Mouse (Mus musculus) liver, adult 10 weeks (tissue): Measurements from ENCODE around the gene Fam240a. TPM values are rescaled to one million over a fixed set of nuclear protein-coding genes. Genes with fewer than 3 reads are reported as not detected.

Experiments
- polyA plus RNA-seq: library from polyadenylated mRNA; stranded (reverse); fragments of 350-450 nt; fragmentation: Illumina TruSeq; extraction: RNeasy Lipid Tissue Mini Kit (QIAGEN cat#74804); gene quantifications from one replicate; pipeline ENCODE4 v1.2.3, GENCODE M21; 2014; ENCODE audit warnings: low read depth, low replicate concordance

The Fam240a gene
- polyA plus RNA-seq: not detected

DNA sequence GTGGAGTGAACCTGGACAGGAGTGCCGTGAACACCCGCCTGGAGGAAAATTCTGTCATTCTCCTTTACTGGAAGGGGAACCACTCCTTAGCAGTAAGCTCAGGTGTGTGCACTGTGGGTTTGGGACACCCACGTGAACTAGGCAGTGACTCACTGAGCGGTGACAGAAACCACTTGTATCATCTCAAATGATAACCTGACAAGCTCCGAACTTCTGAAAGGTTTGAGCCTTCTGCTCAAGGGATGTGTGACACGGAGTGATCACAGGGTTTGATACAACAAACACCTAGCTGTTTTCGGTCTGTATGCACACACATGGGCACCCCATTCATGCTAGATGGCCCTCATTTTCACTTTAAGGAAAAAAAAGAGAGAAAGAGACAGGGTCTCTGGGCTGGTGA lies at the start of gene Fam240a:
Gene Fam240a (minus strand): TSS at position 76 of the 400 bp plus-strand sequence.

DNA sequence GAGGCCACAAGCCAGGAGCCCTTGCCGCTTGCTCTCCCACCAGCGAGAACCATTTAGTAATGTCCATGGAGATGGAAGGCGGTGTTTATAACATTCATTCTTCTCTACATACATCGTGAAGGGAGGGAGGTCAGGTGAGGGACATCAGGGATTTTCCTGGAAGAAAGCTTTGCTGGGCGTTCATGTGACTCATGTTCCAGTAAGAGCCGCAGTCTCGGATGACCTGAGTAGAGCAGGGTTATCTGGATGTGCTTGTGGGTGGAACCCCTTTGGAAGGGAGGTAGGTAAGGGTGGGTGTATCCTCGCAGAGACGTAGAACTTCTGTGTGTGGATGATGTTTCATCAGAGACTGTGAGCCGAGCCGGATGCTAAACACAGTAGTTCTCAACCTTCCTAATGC lies 34.7 kb upstream of the Fam240a start, which contains the start of gene Lrrc2:
Gene Lrrc2 (plus strand): TSS at position 149 of the 400 bp plus-strand sequence.

DNA sequence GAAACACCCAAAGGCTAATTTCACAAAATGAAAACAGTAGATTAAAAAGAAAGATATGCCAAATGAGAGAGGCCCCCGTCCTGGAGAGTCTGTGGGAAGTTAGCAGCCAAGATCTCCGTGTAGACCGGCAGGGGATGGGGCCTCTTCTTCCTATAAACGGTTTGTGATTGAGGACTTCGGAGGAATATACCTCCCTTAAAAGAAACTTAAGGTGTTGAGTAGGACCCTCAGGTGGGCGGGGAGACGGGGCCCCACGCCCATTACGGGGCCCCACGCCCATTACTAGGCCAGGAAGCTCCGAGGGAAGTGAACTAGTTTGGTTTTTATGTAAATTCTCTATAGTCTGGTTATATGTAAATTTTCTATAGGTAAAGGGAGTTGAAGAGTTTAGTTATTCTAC lies 29.3 kb upstream of the Fam240a start, which contains the start of gene Tdgf1:
Gene Tdgf1 (minus strand): TSS at position 233 of the 400 bp plus-strand sequence.

DNA sequence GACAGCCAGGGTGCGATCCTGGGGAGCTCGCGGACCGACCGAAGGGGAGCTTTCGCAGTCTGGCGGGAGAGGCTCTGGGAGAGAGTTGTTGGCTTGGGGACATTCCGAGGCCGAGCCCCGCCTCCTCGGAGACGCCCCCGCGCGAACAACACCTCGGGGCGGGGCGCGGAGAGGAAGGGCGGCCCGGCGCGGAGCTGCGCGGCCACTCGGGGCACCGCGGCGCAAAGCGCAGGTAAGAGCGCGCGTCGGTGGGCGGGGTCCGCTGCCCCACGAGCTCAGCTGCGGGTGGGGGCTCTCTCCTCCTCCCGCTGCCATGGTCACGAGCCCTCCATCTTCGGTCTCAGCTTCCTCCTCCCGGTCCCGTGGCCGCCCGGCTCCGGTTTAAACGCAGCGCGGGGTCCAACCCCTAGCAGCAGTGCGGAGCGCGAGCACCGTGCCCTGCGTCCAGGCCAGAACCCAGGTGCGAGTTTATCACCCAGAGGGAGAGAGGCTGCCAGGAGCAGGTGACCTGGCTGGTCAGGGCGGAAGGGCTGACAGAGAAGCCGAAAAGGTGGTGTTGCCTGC lies 36.6 kb downstream of the Fam240a start, which contains the start of gene Tmie:
Gene Tmie (minus strand): TSS at position 116 of the 564 bp plus-strand sequence.

DNA sequence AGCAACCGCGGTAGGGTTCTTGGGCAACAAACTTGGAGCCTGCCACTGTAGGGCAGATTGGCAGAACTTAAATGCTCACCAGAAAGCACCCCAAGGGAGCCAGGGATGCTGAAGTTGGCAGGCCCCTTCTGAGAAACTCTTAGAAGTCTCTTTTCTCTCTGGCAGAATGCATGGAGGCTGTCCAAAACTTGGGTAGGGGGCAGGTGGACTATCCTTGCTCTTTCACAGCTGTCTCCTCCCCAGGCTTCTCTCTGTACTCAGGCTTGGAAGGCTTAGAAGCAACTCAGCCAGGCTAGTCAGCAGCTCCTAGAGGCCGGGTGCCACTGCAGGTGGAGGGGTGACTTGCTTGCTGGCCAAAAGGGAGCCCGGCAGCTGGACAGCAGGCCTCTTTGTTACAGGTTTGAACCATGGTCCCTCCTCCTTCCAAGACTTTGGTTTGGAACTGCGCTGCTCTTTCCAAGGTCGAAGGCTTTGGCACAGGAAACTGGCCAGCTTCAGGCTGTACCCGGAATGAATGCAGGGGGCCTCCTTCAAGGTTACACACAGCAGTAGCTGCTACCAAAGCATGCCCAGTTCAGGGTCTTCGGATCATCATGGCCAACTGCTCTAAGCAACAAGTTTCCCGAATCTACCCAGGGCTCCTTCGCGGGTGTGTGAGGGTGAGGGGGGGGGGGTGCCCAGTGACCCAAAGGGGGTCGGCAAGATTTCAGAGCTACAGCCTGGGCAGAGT lies 37.3 kb downstream of the Fam240a start, which contains the start of gene Als2cl:
Gene Als2cl (plus strand): TSS at position 680 of the 730 bp plus-strand sequence.

Other genes with a start within 250 kb of the Fam240a start
- not detected for gene Myl3, start 175.0 kb downstream of the Fam240a start, polyA plus RNA-seq
- 0.45 TPM for gene Pth1r, start 169.7 kb downstream of the Fam240a start, polyA plus RNA-seq
- not detected for gene Prss42, start 118.7 kb downstream of the Fam240a start, polyA plus RNA-seq
- not detected for gene Prss44, start 102.9 kb downstream of the Fam240a start, polyA plus RNA-seq
- not detected for gene Prss43, start 90.2 kb downstream of the Fam240a start, polyA plus RNA-seq
- not detected for gene Prss45, start 82.3 kb downstream of the Fam240a start, polyA plus RNA-seq
- not detected for gene Prss46, start 72.4 kb downstream of the Fam240a start, polyA plus RNA-seq
- not detected for gene Prss50, start 58.9 kb downstream of the Fam240a start, polyA plus RNA-seq
- 4.0 TPM for gene Als2cl, start 37.0 kb downstream of the Fam240a start, polyA plus RNA-seq
- gene Tmie, start 36.7 kb downstream of the Fam240a start, polyA plus RNA-seq: 9.6 TPM
- gene Tdgf1, start 29.3 kb upstream of the Fam240a start, polyA plus RNA-seq: not detected
- not detected for gene Lrrc2, start 34.7 kb upstream of the Fam240a start, polyA plus RNA-seq
- gene Rtp3, start 73.7 kb upstream of the Fam240a start, polyA plus RNA-seq: 38.6 TPM
- not detected for gene Ltf, start 102.4 kb upstream of the Fam240a start, polyA plus RNA-seq
- gene Ccrl2, start 140.7 kb upstream of the Fam240a start, polyA plus RNA-seq: 0.34 TPM
- gene Lrrfip2, start 200.7 kb upstream of the Fam240a start, polyA plus RNA-seq: 30.3 TPM